Mouse (Mus musculus): Measurements from ENCODE around the gene Lgals3. TPM values are rescaled to one million over a fixed set of nuclear protein-coding genes. Genes with fewer than 3 reads are reported as not detected.
"Not testable (repeated sequence)": the region's sequence is repeated elsewhere in the genome, so short reads cannot be mapped to it uniquely, and the experiment has no call there.

Gene Lgals3
- total RNA-seq (2021): 10 to 100 TPM in 1 of 2 experiments, 1 to 10 TPM in 1; 9.5 to 16.2 TPM
- long read RNA-seq, experiment 1, transcript Lgals3-201 (6 exons, 1,419 nt): major isoform, 6 of 10 reads
- long read RNA-seq, experiment 1, partial matches to known transcripts: 0 of 10 reads
- long read RNA-seq, experiment 1, other reads (novel, unspliced or antisense): 0 of 10 reads
- long read RNA-seq, experiment 2, transcript Lgals3-204 (6 exons, 1,298 nt): major isoform, 6 of 15 reads
- long read RNA-seq, experiment 2, partial matches to known transcripts: 4 of 15 reads
- long read RNA-seq, experiment 2, other reads (novel, unspliced or antisense): 1 of 15 reads

GRCm38 (mm10) chr14:47367461-47367860 lies at the start of gene Lgals3:
Gene Lgals3, plus strand, starts transcription at chr14:47367751.
- peak; percentile 32 to 33 for DNase-seq

GRCm38 (mm10) chr14:47319362-47319761 lies 48.2 kb upstream of the Lgals3 start:
- DNase-seq: no peak

GRCm38 (mm10) chr14:47321581-47321980 lies 46.0 kb upstream of the Lgals3 start:
- not testable (repeated sequence) for DNase-seq

- DNase-seq: no peak
Measured at GRCm38 (mm10) chr14:47325965-47326761, 41.4 kb upstream of the Lgals3 start.

GRCm38 (mm10) chr14:47327347-47327746 lies 40.2 kb upstream of the Lgals3 start:
- peak in 1 of 2 experiments; percentile 24 for DNase-seq

- DNase-seq: no peak
Measured at GRCm38 (mm10) chr14:47331920-47332319, 35.6 kb upstream of the Lgals3 start.

- peak; percentile 73 to 78 for DNase-seq
Measured at GRCm38 (mm10) chr14:47334819-47335218, 32.7 kb upstream of the Lgals3 start.

- DNase-seq: no peak
Measured at GRCm38 (mm10) chr14:47335300-47335699, 32.3 kb upstream of the Lgals3 start.

- DNase-seq: peak; percentile 23 to 36
Measured at GRCm38 (mm10) chr14:47340231-47340925, 27.2 kb upstream of the Lgals3 start.

- DNase-seq: no peak
Measured at GRCm38 (mm10) chr14:47341811-47342291, 25.7 kb upstream of the Lgals3 start.

- DNase-seq: no peak
Measured at GRCm38 (mm10) chr14:47346715-47347114, 20.8 kb upstream of the Lgals3 start.

GRCm38 (mm10) chr14:47350974-47351373 lies 16.6 kb upstream of the Lgals3 start:
- no peak for DNase-seq

- no peak for DNase-seq
Measured at GRCm38 (mm10) chr14:47352272-47352671, 15.3 kb upstream of the Lgals3 start.

- DNase-seq: no peak
Measured at GRCm38 (mm10) chr14:47353240-47353639, 14.3 kb upstream of the Lgals3 start.

- peak; percentile 67 to 68 for DNase-seq
Measured at GRCm38 (mm10) chr14:47354111-47354577, 13.4 kb upstream of the Lgals3 start.

- no peak for DNase-seq
Measured at GRCm38 (mm10) chr14:47354948-47355347, 12.6 kb upstream of the Lgals3 start.

- DNase-seq: no peak
Measured at GRCm38 (mm10) chr14:47356622-47357021, 10.9 kb upstream of the Lgals3 start.

- no peak for DNase-seq
Measured at GRCm38 (mm10) chr14:47359610-47360009, 7.9 kb upstream of the Lgals3 start.

GRCm38 (mm10) chr14:47361418-47361817 lies 6.1 kb upstream of the Lgals3 start:
- DNase-seq: no peak

- DNase-seq: no peak
Measured at GRCm38 (mm10) chr14:47361899-47362298, 5.7 kb upstream of the Lgals3 start.

- peak; percentile 28 to 32 for DNase-seq
Measured at GRCm38 (mm10) chr14:47364742-47365449, 2.7 kb upstream of the Lgals3 start.

GRCm38 (mm10) chr14:47366881-47367321 lies 650 bp upstream of the Lgals3 start:
- DNase-seq: peak in 1 of 2 experiments; percentile 26
